Mouse (Mus musculus) brain, embryonic 18.5 days (tissue): ENCODE measurements around the gene Actn4.
"Not testable (repeated sequence)": the region's sequence is repeated elsewhere in the genome, so short reads cannot be mapped to it uniquely, and the experiment has no call there.

Experiments used
- DNase-seq: peaks from one replicate; pipeline ENCODE4 v3.0.0-alpha.2; 2012; ENCODE audit warnings: low read depth, low spot score

The Actn4 gene

GRCm38 (mm10) chr7:28969672-28970394 lies 7.7 kb upstream of the Actn4 start:
- DNase-seq: no peak

- DNase-seq: no peak
These were observed 7.1 kb upstream of the Actn4 start for GRCm38 (mm10) chr7:28969271-28969670.

GRCm38 (mm10) chr7:28968120-28968519 lies 6.0 kb upstream of the Actn4 start:
- not testable (repeated sequence) for DNase-seq

- DNase-seq: no peak
These were observed 4.8 kb upstream of the Actn4 start for GRCm38 (mm10) chr7:28966751-28967505.

GRCm38 (mm10) chr7:28966181-28966580 lies 4.0 kb upstream of the Actn4 start:
- DNase-seq: no peak

- DNase-seq: no peak
These were observed 3.3 kb upstream of the Actn4 start for GRCm38 (mm10) chr7:28965346-28965840.

- no peak for DNase-seq
These were observed 1.3 kb upstream of the Actn4 start for GRCm38 (mm10) chr7:28963399-28963923.

- DNase-seq: no peak
These were observed 585 bp downstream of the Actn4 start for GRCm38 (mm10) chr7:28961584-28961926.

- no peak for DNase-seq
These were observed 1.6 kb downstream of the Actn4 start for GRCm38 (mm10) chr7:28960354-28961046.

GRCm38 (mm10) chr7:28959505-28960045 lies 2.6 kb downstream of the Actn4 start:
- DNase-seq: no peak

GRCm38 (mm10) chr7:28958770-28959169 lies 3.4 kb downstream of the Actn4 start:
- DNase-seq: no peak

GRCm38 (mm10) chr7:28957997-28958725 lies 4.0 kb downstream of the Actn4 start:
- DNase-seq: no peak

GRCm38 (mm10) chr7:28957286-28957685 lies 4.9 kb downstream of the Actn4 start:
- no peak for DNase-seq

GRCm38 (mm10) chr7:28956270-28956669 lies 5.9 kb downstream of the Actn4 start:
- DNase-seq: no peak

GRCm38 (mm10) chr7:28955295-28955897 lies 6.7 kb downstream of the Actn4 start:
- DNase-seq: no peak

GRCm38 (mm10) chr7:28954773-28955172 lies 7.4 kb downstream of the Actn4 start:
- no peak for DNase-seq

GRCm38 (mm10) chr7:28953476-28954376 lies 8.4 kb downstream of the Actn4 start:
- no peak for DNase-seq

- DNase-seq: no peak
These were observed 9.4 kb downstream of the Actn4 start for GRCm38 (mm10) chr7:28952786-28953185.

GRCm38 (mm10) chr7:28951764-28952163 lies 10.4 kb downstream of the Actn4 start:
- DNase-seq: no peak
